Mouse (Mus musculus): ENCODE measurements at regions not wholly inside any gene's neighbourhood (a gene's known extent, or its start where the extent isn't known, plus 50 kb on each side); places are given as distances from the start of the nearest gene placed in this dataset.

GRCm38 (mm10) chr2:117421376-117421775 lies 78.6 kb upstream of the Rasgrp1 start:
- no peak for TF ChIP-seq CTCF (IDR thresholded peaks at IDR 0.05; ENCODE audit: low read depth)
- TF ChIP-seq EP300 (optimal IDR thresholded peaks at IDR 0.05), result no peak

Measured in stomach, postnatal 0 days (tissue).